Mouse (Mus musculus): ENCODE data around the gene Stat2.
A peak's percentile ranks its signal among the peaks of the same experiment; 100 is the strongest.
"Not testable (repeated sequence)": the region's sequence is repeated elsewhere in the genome, so short reads cannot be mapped to it uniquely, and the experiment has no call there.

The Stat2 gene

DNA sequence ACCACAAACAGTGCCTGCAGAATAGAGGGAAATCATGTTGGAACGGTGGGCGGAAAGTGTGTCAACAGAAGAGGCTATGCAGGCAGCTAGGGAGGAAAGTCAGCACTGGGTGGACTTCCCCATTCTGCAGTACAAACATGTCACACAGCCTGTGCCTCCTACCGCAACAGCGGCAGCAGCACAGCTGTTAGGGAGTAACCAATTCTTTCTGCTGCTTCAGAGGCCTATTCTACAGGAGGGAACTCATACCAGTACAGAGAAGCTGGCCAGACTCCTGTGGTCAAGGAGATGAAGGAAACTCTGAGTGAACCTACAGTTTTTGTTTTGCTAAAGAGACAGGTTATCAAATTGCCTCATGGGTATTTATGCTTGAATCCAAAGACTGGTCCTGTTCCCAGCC, 11.4 kb upstream of the Stat2 start:
- peak; percentile 42 to 45 for DNase-seq

DNA sequence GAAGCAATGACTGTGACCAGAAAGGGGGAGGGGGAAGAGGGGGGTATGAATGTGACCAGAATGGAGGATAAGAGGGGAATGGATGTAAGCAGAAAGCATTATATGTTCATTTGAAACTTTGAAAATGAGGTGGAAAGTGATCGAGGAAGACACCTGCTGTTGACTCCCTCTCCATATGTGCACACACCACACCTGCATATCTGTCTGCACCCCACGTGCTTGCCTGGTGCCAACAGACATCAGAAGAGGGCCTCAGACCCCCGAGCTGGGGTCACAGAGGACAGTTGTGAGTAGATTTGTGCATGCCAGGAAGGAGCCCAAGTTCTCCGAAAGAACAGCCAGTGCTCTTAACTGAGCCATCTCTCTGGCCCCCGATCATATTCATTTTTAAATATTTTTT, 10.4 kb upstream of the Stat2 start:
- DNase-seq: no peak

DNA sequence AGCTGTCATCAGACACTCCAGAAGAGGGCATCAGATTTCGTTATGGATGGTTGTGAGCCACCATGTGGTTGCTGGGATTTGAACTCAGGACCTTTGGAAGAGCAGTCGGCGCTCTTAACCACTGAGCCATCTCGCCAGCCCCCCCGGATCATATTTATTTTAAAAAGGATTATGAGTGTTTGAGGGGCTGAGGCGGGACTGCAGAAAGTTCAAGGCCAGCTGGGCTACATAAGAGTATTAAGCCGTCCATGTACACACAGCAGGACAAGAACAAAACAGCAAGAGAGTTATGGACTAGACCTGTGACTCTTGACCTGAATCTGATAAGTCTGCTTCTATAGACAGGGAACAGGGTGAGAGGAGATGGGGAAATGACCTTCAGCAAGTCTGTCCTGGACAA, 10.0 kb upstream of the Stat2 start:
- not testable (repeated sequence) for DNase-seq

DNA sequence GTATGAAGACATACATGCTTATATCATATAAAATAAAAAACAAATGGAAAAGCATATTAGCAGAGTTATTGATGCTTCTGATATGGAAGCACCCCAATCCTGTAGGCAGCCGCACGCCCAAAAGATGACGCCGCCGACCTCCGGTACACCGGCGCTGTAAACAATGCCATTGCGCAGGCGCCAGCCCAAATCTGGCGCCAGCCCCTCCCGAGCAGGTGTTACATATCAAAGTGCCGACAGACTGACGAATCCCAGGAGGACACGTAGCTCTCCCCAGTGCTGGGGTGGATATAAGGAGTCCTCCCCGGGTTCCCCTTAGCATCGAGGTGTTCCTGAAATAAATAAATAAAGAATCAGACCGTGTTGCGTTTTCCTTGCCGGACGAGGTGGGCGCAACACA, 8.1 kb upstream of the Stat2 start:
- DNase-seq: no peak

DNA sequence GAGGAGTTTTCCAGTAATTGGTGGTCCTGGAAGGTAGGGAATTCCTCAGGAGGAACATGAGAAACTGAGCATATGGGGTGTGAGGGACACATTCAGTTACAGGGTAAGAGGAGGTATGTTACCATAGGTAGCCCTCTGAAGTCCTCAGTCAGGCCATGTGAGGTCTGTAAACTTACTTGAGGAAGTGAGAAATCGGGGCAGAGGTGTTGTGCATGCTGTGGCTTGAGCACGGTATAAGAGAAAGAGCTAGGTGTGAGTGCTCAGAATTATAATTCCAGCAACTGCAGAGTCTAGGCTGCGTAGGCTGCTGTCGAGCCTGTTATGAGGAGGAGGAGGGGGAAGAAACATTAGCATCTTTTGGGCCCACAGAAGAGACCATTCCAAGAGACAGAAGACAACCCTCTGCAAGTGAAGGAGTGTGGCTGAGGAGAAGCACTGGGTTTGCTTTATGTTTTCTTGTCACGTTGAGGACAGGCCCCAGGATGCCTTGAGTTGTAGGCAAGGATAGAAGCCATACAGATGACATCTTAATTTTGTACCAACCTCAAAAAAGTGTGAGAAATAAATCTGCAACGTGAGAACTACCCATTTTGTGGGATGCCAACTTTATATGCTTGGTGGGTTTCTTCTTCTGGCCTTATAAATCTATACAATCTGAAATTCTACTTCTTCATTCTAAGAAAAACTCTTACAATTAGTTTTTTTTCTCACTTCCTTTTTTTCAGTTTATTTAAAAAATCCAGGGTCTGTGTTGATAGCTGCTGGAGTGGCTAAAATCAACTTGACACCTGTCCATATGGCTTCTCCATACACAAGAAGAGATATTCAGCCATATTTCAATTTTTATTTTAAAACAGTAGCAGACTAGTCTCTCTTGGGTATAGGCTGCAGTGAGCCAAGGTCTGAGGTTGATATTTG, 6.7 kb upstream of the Stat2 start:
- DNase-seq: peak in 1 of 2 experiments; percentile 23

DNA sequence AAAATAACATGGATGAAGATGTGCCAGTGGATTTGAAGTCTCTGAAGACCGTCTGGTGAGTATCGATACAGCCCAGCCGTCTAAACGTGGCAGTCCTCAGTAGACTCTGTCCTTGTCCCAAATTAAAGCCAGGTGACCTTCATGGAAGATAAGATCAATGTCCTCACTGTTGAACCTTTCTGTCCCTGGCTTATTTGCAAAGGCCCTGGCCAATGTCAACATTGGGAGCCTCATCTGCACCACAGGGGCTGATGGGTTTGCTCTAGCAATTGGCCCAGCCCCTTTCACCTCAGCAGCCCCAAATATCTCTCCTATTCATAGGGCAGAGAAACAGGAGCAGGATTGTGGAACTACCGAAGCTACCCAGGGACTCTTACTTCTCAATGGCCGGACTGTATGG, 2.0 kb upstream of the Stat2 start, which contains the start of gene Apof:
TSS of gene Apof (plus strand) at position 301 of the 400 bp plus-strand sequence.
- DNase-seq: no peak

DNA sequence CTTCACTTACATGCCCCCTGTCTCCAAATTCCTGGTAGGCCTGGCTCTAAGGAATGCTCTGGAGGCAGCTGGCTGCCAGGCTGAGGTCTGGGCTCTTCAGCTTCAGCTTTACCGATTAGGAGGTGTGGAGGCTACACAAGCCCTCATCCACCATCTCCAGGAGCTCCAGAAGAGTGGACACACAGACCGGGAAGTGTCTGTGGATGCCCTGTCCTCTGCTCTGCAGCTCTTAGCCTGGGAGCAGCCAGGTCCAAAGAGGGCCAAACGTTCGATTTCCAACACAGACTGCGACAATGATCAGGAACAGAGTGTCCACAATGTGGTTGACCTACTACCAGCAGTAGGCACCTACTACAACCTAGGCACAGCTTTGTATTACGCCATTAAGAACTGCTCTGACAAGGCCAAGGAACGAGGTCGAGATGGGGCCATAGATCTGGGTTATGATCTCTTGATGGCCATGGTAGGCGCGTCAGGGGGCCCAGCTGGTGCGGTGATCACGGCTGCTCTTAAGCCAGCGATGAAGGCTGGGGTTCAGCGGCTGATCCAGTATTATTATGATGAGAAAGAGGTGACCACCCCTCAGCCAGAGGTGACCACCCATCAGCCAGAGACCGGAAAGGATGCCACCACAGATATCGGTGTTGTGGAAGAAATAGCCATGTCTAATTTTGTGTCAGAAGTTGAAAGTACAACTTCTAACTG, 1.0 kb upstream of the Stat2 start:
- DNase-seq: no peak

DNA sequence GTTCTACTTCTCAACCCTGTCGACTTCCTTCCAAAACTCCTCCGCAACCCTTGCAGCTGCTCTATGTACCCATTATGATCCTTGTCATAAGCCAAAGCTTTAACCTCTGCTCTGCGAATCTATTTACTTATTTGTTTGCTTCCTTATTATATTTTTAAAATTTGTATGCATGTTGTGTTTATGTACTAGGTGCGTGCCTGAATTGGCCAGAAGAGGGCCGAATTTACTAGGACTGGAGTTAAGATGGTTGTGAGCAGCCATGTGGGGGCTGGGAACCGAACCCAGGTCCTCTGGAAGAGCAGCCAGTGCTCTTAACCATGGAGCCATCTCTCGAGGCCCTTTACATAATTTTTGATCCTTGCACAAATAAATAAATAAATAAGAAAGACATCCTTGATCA, 507 bp downstream of the Stat2 start:
- DNase-seq: no peak

DNA sequence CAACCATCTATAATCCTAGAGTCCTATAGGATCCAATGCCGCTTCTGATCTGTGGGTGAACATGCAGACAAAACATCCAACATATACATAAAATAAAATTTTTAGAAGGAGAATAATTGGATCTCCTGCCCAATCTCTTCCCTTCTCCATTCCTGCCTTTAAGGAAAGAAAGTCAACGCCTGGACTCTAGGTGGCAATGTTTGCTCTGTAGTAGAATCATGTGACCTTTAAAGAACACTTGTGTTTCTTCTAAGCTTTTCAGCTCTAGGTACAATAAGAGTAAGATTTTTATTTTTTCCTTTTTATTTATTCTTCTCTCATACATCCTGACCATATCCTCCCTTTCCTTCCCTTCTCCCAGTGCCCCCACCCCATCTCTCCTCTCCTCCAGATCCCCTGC, 1.5 kb downstream of the Stat2 start:
- no peak for DNase-seq

DNA sequence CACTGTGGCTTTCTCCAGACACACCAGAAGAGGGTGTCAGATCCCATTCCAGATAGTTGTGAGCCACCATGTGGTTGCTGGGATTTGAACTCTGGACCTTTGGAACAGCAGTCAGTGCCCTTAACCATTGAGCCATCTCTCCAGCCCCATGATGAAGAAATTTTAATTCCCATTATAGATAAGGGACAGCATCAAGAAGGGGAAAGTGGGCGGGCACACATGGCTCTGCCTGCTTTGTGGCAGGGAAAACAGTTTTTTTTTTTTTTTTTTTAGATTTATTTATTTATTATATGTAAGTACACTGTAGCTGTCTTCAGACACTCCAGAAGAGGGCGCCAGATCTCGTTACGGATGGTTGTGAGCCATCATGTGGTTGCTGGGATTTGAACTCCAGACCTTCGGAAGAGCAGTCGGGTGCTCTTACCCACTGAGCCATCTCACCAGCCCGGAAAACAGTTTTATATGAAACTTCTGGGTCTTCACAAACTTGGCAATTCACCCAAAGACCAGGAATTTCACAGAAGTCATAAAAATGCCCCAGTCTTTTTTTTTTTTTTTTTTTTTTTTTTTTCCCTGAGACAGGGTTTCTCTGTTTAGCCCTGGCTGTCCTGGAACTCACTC, 2.6 kb downstream of the Stat2 start:
- not testable (repeated sequence) for DNase-seq

DNA sequence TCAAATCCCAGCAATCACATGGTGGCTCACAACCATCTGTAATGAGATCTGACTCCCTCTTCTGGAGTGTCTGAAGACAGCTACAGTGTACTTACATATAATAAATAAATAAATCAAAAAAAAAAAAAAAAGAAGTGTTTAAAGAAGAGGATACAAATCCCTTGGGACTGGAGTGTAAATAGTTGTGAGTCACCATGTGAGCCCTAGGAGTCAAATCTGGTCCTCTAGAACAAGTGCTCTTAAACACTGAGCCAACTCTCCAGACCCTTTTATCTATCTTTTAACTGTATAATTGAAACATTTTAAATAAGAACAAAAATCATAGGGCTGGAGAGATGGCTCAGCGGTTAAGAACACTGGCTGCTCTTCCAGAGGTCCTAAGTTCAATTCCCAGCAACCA, 5.0 kb downstream of the Stat2 start:
- DNase-seq: not testable (repeated sequence)

DNA sequence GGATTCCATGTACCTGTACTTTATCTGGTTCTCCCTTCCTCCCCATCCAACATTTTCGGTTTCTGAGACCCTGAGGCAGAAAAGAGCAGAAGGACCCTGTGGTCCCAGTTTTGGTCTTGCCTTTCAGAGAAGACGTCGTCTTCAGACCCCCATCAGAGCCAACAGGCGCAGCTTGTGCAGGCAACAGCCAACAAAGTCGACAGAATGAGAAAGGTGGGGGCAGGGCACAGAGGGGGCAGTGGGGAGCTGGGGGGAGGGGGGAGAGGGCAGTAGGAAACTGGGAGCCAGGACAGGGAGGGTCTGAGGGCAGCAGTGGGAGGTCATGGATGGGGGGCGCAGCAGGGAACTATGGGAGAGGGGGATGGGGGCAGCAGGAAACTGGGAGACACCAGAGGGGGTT, 7.8 kb downstream of the Stat2 start:
- DNase-seq: no peak

DNA sequence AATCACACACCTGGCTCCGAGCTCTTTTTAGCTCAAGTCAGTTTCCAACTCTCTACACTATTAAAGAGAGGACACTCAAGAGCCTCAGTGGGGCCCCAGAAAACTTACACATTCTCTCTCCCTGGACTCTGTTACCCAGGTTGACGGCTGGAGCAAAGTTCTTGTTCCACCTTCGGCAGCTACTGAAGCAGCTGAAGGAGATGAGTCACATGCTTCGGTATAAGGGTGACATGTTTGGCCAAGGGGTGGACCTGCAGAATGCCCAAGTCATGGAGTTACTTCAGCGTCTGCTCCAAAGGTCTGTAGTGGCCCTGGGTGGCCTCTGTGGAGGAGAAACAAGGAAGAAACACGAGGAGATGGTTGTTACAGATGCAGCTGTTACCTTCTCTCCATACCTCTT, 10.6 kb downstream of the Stat2 start:
- no peak for DNase-seq

DNA sequence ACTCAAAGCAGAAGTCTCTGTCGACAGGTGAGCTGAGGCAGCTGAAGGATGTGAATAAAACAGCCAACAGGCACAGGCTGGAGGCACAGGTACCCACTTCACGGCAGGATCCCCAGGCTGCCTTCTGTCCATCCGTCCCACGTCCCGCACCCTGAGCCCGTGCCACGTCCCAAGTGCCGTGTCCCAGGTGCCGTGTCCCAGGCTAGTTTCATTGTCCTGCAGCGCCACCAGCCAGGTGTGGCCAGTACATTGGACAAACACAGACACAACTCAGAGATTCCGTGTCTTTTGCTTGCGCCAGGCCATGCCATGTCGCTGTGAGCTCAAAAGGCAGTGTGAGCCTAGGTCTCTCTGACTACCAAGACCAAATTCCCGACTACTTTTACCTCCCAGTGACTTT, 11.3 kb downstream of the Stat2 start:
- no peak for DNase-seq

DNA sequence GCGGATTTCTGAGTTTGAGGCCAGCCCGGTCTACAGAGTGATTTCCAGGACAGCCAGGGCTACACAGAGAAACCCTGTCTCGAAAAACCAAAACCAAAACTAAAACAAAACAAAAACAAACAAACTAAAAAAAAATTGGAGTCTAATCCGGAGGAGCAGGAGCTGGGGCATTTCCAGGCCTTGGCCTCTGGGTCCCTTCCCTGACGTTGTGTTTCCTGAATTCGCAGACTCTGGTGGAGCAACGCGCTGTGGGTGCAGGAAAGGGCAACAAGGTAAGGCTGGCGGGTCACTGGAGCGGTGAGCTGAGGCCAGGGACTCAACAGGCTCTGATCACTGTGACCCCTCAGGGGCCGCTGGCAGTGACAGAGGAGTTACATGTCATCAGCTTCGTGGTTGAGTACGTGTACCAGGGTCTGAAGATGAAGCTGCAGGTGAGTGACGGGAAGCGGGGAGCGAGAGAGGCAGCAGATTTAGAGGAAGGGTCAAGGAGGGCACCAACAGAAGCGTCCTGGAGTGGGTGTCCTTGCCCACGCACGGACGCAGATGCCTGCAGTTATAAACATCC, 12.6 kb downstream of the Stat2 start:
- DNase-seq: no peak

DNA sequence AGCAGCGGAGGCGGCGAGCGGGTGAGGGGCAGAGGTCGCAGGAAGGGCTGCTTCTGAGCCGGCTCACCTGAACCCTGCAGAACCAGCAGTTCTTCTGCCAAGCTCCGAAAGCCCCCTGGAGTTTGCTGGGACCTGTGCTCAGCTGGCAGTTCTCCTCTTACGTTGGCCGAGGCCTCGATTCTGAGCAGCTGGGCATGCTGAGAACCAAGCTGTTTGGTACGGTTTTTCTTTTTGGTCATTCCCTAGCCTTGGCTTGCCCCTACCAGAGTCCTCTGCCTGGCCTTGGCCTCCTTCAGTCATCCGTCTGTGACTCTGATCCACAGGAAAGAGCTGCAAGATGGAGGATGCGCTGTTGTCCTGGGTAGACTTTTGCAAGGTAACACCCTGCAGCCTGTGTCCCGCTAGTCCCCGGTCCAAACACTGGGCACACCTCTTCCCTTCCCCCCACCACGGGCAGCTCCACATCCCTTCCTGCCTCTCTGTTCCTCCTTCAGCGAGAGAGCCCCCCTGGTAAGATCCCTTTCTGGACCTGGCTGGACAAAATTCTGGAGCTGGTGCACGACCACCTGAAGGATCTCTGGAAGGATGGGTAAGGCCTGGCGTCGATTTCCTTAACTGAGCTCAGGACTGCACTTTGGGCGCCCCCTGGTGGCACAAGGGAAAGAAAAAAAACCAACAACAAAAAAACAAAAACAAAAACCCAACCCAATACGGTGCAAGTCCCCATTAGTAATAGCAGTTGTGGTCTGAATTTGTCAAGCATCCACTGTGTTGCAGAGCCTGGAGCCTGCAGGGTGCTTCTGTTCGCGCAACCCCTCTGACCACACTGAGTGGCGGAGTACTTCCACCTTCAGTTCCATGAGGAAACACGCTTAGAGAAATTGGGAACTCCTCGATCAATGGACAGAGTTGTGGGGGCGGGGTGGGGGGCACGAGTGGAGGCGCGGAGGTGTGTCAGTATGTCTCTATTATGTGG, 13.5 kb downstream of the Stat2 start:
- peak in 1 of 2 experiments; percentile 68 for DNase-seq

DNA sequence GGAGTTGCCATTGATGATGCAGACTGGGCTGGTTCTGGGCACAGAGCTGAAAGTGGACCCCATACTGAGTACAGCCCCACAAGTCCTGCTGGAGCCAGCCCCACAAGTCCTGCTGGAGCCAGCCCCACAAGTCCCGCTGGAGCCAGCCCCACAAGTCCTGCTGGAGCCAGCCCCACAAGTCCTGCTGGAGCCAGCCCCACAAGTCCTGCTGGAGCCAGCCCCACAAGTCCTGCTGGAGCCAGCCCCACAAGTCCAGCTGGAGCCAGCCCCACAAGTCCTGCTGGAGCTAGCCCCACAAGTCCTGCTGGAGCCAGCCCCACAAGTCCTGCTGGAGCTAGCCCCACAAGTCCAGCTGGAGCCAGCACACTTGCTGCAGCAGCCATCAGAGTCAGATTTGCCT, 20.2 kb downstream of the Stat2 start:
- DNase-seq: not testable (repeated sequence)

DNA sequence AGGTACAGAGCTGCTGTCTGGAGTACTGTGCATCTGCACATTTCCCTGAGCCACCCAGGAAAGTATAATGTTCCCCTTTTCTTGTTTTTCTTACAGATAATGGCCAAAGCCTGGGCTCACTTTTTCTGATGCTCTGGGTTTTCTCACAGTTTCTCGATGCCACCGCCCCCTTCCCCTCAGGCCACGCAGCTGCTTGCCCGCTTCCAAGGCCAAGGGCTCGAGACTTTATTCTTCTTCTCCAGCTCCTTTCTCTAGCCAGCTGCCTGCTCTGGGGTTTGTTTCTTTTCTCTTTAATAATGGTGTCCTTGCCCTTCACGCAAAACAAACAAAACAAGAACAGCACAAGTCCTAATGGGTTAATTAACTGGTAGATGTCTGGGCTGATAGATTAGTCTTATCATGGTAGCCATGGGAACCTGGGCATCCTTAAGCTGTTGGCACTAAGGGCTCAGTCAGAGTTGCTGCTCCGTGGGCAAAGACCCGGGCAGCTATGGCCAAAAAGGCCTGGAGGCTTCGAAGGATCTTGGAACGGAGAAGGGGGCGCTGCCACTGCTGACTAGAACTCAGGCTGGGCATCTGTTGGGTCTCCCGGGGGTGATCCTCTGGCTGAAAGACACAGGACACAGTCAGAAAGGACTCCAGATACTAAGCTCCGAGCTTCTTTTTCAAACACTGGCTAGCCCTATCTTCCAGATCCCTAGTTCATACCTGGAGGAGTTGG, 26.2 kb downstream of the Stat2 start:
- DNase-seq: no peak

DNA sequence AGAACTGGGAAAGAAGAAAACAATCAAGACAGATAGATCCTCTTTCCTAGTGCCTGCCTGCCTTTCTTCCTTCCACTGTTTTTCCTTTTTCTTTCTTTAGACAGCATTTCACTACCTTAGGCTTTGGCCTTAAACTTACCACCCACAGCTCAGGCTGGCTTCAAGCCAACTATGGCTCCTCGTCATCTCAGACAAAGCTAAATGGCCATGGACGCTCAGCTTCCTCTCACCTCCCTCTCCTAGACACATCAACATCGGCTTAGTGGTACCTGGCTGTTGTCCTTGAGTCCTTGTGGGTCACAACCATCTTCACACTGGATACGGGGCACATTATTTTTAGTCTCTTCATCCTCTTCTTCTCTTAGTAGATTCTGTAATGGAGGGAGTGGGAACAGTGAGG, 26.9 kb downstream of the Stat2 start:
- DNase-seq: no peak

DNA sequence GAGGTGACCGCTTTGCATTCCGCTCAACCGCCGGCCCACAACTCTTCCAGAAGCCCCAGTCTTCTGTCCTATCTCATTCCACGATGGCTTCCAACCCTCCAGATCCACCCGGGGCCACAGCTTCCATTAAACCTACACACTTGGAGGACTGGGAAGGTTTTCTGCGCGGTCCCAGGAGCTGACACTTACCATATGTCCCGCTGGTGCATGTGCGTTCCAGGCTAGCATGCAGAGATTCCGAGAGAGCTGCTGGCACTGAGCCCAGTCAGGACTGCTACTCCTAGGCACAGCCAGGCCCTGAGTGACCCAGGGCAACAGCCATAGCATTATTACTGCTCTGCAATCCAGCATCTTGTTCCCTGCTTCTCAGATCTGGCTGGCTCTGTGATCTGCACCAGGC, 27.3 kb downstream of the Stat2 start:
- DNase-seq: no peak

DNA sequence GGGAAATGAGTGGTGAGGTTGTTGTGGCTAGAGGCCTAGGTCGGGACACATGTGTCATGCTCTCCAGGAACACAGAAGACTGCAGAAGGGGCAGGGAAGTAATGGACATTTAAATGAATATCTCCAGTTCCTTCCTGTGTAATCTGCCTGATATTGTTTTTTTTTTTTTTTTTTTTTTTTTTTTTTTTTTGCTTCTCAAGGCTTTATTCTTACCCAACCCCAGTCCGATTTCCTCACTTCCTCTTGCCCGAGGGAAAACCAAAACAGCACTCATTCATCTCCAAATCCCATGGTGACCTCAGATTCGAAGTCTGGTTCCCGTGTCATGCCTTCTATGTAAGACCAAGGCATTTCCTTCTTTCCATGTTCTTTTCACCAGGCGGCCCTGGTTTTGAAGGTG, 27.9 kb downstream of the Stat2 start:
- DNase-seq: no peak
